Mouse (Mus musculus): ENCODE results near the gene Acot8.

DNA sequence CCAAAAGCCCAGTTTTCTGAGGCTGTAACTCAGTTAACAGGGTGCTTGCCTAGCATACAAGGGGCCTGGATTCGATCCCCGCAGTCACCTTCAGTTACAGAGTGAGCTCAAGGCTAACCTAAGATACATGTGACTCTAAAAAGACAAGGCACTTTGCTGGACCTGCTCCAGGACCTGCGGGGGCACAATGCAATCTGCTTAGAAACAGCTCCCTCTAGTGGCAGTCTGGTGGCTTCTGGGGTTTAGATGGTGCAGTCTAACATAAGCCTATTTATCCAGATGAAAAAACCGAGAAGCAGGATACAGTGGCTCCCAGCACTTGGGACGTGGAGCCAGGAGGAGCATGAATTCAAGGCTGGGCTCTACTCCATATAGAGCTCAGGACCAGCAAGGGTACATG, 10.4 kb downstream of the Acot8 start:
- TF ChIP-seq POLR2A (IDR thresholded peaks at IDR 0.05; ENCODE audit: low read depth, low read length), result no peak
- TF ChIP-seq CTCF (IDR thresholded peaks at IDR 0.05; ENCODE audit: extremely low read depth, insufficient read depth, insufficient read length, insufficient replicate concordance), result peak; percentile 63; the same call in 1 of the 2 replicates

Data from spleen, adult 2 months (tissue).